In genomic region chr9:50451456-50452218, GRCm38 (mm10) we compare ENCODE assay signal across 8 mouse cellular contexts. TPM values are rescaled to one million over a fixed set of nuclear protein-coding genes. Genes with fewer than 3 reads are reported as not detected.
A peak's percentile ranks its signal among the peaks of the same experiment; 100 is the strongest.
DNase-seq lines count a peak whose midpoint lies in the region; ATAC-seq and TF ChIP-seq lines count a peak whose summit lies in the region.

No protein-coding gene starts in this region.

- no peak for TF ChIP-seq CTCF in intestine, postnatal 0 days (IDR thresholded peaks at IDR 0.05; ENCODE audit: low read depth)

- H3K4me3 ChIP-seq in intestine, postnatal 0 days (ENCODE audit: low read depth, low read length) = no peak overlapping the region
- H3K4me3 ChIP-seq in intestine, embryonic 15.5 days (replicated peaks) = no peak overlapping the region
- no peak overlapping the region for H3K4me3 ChIP-seq in limb, embryonic 15.5 days
- no peak overlapping the region for H3K4me3 ChIP-seq in neural tube, embryonic 14.5 days (ENCODE audit: low read depth, low read length)
- H3K4me3 ChIP-seq in kidney, embryonic 14.5 days (ENCODE audit: low read length) = no peak overlapping the region

- no peak overlapping the region for H3K27ac ChIP-seq in intestine, postnatal 0 days (ENCODE audit: low read depth, low read length)
- H3K27ac ChIP-seq in intestine, embryonic 15.5 days = no peak overlapping the region
- no peak overlapping the region for H3K27ac ChIP-seq in limb, embryonic 15.5 days
- H3K27ac ChIP-seq in neural tube, embryonic 14.5 days (ENCODE audit: low read depth, low read length) = 0 out of 2 replicates have a peak overlapping the region, but pooled peaks have one; percentile 2
- no peak overlapping the region for H3K27ac ChIP-seq in kidney, embryonic 14.5 days (ENCODE audit: low read depth, low read length)

- H3K9me3 ChIP-seq in intestine, postnatal 0 days (ENCODE audit: control insufficient read depth) = no peaks in the 10 kb centered on the region
- H3K9me3 ChIP-seq in intestine, embryonic 15.5 days = no peaks in the 10 kb centered on the region
- H3K9me3 ChIP-seq in limb, embryonic 15.5 days = no peaks in the 10 kb centered on the region
- H3K9me3 ChIP-seq in neural tube, embryonic 14.5 days (ENCODE audit: control insufficient read depth, low read length) = no peaks in the 10 kb centered on the region
- H3K9me3 ChIP-seq in kidney, embryonic 14.5 days (ENCODE audit: control insufficient read depth, low read length) = no peaks in the 10 kb centered on the region

- no peaks in the 10 kb centered on the region for H3K36me3 ChIP-seq in intestine, postnatal 0 days (ENCODE audit: control insufficient read depth, insufficient read depth)
- no peaks in the 10 kb centered on the region for H3K36me3 ChIP-seq in intestine, embryonic 15.5 days
- H3K36me3 ChIP-seq in limb, embryonic 15.5 days = no peaks in the 10 kb centered on the region
- H3K36me3 ChIP-seq in neural tube, embryonic 14.5 days (ENCODE audit: control insufficient read depth, insufficient read depth, low read length) = no peaks in the 10 kb centered on the region
- H3K36me3 ChIP-seq in kidney, embryonic 14.5 days (ENCODE audit: control insufficient read depth, insufficient read depth, low read length) = no peaks in the 10 kb centered on the region

- no peak overlapping the region for H3K9ac ChIP-seq in intestine, postnatal 0 days (ENCODE audit: low read depth, low read length)
- H3K9ac ChIP-seq in intestine, embryonic 15.5 days = no peak overlapping the region
- H3K9ac ChIP-seq in limb, embryonic 15.5 days = no peak overlapping the region
- H3K9ac ChIP-seq in neural tube, embryonic 14.5 days (replicated peaks; ENCODE audit: low read depth, low read length) = no peak overlapping the region
- H3K9ac ChIP-seq in kidney, embryonic 14.5 days (ENCODE audit: low read depth, low read length) = no peak overlapping the region

- no peak for DNase-seq in adrenal gland, adult (ENCODE audit: inconsistent age in 2 of 2, low spot score in 1 of 2)

- no peak for ATAC-seq in intestine, postnatal 0 days
- no peak; the same call in 1 of the 2 replicates for ATAC-seq in intestine, embryonic 15.5 days
- ATAC-seq in common myeloid progenitor, adult 5-6 weeks (replicated peaks; ENCODE audit: low read depth, poor library complexity, severe bottlenecking) = peak; percentile 87
- ATAC-seq in granulocyte monocyte progenitor cell, adult 5-6 weeks (replicated peaks; ENCODE audit: poor library complexity, severe bottlenecking) = peak; percentile 84
- ATAC-seq in limb, embryonic 15.5 days (ENCODE audit: insufficient number of reproducible peaks, low FRiP score, low TSS enrichment, low read depth) = peak; percentile 46; the same call in 1 of the 2 replicates
- ATAC-seq in neural tube, embryonic 14.5 days (ENCODE audit: low read depth) = no peak
- no peak for ATAC-seq in kidney, embryonic 14.5 days (ENCODE audit: low FRiP score, low TSS enrichment)

- H3K27me3 ChIP-seq in intestine, postnatal 0 days (replicated peaks; ENCODE audit: control insufficient read depth, insufficient read depth, low read length) = no peaks in the 10 kb centered on the region
- H3K27me3 ChIP-seq in intestine, embryonic 15.5 days (replicated peaks) = no peaks in the 10 kb centered on the region
- H3K27me3 ChIP-seq in limb, embryonic 15.5 days = 0 out of 2 replicates have a peak, but pooled peaks cover 2% of the 10 kb centered on the region
- no peaks in the 10 kb centered on the region for H3K27me3 ChIP-seq in neural tube, embryonic 14.5 days (ENCODE audit: control insufficient read depth, insufficient read depth, low read length)
- H3K27me3 ChIP-seq in kidney, embryonic 14.5 days (ENCODE audit: control insufficient read depth, insufficient read depth, low read length) = no peaks in the 10 kb centered on the region

- H3K4me2 ChIP-seq in intestine, postnatal 0 days (replicated peaks; ENCODE audit: low read depth) = 0 out of 2 replicates have a peak overlapping the region, but pooled peaks have one; percentile 43
- no peak overlapping the region for H3K4me2 ChIP-seq in intestine, embryonic 15.5 days (replicated peaks)
- H3K4me2 ChIP-seq in limb, embryonic 15.5 days = no peak overlapping the region
- H3K4me2 ChIP-seq in neural tube, embryonic 14.5 days (ENCODE audit: low read depth, low read length) = peak overlapping the region; percentile 1; the same call in 1 of the 2 replicates
- no peak overlapping the region for H3K4me2 ChIP-seq in kidney, embryonic 14.5 days (replicated peaks; ENCODE audit: low read depth, low read length)

- 68% methylated on average over 9 of the region's 9 CpGs for WGBS in intestine, postnatal 0 days
- 57% methylated on average over 9 of the region's 9 CpGs for WGBS in intestine, embryonic 15.5 days
- 58% methylated on average over 9 of the region's 9 CpGs for WGBS in limb, embryonic 15.5 days
- WGBS in neural tube, embryonic 14.5 days = 40% methylated on average over 9 of the region's 9 CpGs
- 42% methylated on average over 9 of the region's 9 CpGs for WGBS in kidney, embryonic 14.5 days

- H3K4me1 ChIP-seq in intestine, postnatal 0 days (replicated peaks; ENCODE audit: control insufficient read depth, insufficient read depth, low read length) = no peaks in the 10 kb centered on the region
- no peaks in the 10 kb centered on the region for H3K4me1 ChIP-seq in intestine, embryonic 15.5 days (replicated peaks)
- H3K4me1 ChIP-seq in limb, embryonic 15.5 days = no peaks in the 10 kb centered on the region
- H3K4me1 ChIP-seq in neural tube, embryonic 14.5 days (ENCODE audit: control insufficient read depth, insufficient read depth, low read length) = no peaks in the 10 kb centered on the region
- 0 out of 2 replicates have a peak, but pooled peaks cover 10% of the 10 kb centered on the region for H3K4me1 ChIP-seq in kidney, embryonic 14.5 days (ENCODE audit: control insufficient read depth, insufficient read depth, low read length)

RNA-seq across cellular contexts. Expression of gene Plet1, which starts 42.7 kb away (rescaled TPM):
- 3.1 and 4.0 TPM in 2 replicates for polyA plus RNA-seq in intestine, postnatal 0 days (2015; fragmentation: Nextera tagmentation; extraction: Ambion mirVana)
- 1.7 and 2.0 TPM in 2 replicates for polyA plus RNA-seq in intestine, embryonic 15.5 days (2015; fragmentation: Nextera tagmentation; extraction: Ambion mirVana)
- not detected in 2 replicates for total RNA-seq in common myeloid progenitor, adult 5-6 weeks (2017)
- 5.2 TPM in 1 of 2 replicates, not detected in the other for total RNA-seq in granulocyte monocyte progenitor cell, adult 5-6 weeks (2014; fragmentation: Nextera tagmentation)
- total RNA-seq in granulocyte monocyte progenitor cell, adult 5-6 weeks (2017) = not detected in 2 replicates
- 9.5 and 10.4 TPM in 2 replicates for polyA plus RNA-seq in limb, embryonic 15.5 days (2015; fragmentation: Nextera tagmentation; extraction: Ambion mirVana)
- 0.39 and 0.62 TPM in 2 replicates for polyA plus RNA-seq in neural tube, embryonic 14.5 days (2014; fragmentation: Nextera tagmentation; extraction: Ambion mirVana)
- 32.1 and 36.7 TPM in 2 replicates for polyA plus RNA-seq in kidney, embryonic 14.5 days (2014; fragmentation: Nextera tagmentation; extraction: Ambion mirVana)

Comparison
In these comparisons a context has a peak if more than half of its experiments do, and no peak if none do; other contexts are left out.
1. H3K4me2 ChIP-seq: peak in intestine, postnatal 0 days (single experiment) and neural tube, embryonic 14.5 days (single experiment); none in intestine, embryonic 15.5 days (single experiment), limb, embryonic 15.5 days (single experiment) and kidney, embryonic 14.5 days (single experiment).
2. ATAC-seq: peak in common myeloid progenitor, adult 5-6 weeks (single experiment), granulocyte monocyte progenitor cell, adult 5-6 weeks (single experiment) and limb, embryonic 15.5 days (single experiment); none in intestine, postnatal 0 days (single experiment), intestine, embryonic 15.5 days (single experiment), neural tube, embryonic 14.5 days (single experiment) and kidney, embryonic 14.5 days (single experiment).